Mouse (Mus musculus) heart, embryonic 11.5 days (tissue): ENCODE data around the gene E2f1. TPM values are rescaled to one million over a fixed set of nuclear protein-coding genes. Genes with fewer than 3 reads are reported as not detected.

Experiments
- ATAC-seq: fragments of 200-750 bp; cut with Nextera tagmentation; replicated peaks from 2 replicates; pipeline ENCODE4 v1.8.0; 2017; ENCODE audit warnings: moderate library complexity; ENCODE audit not compliant: insufficient number of reproducible peaks, low FRiP score, low TSS enrichment
- H3K27ac ChIP-seq: fragments of 300-500 bp; sonication (generic); 2 replicates; pipeline ENCODE4 v1.5.1; 2014; ENCODE audit warnings: mild to moderate bottlenecking, low read depth, low read length
- H3K27me3 ChIP-seq: fragments of 300-500 bp; sonication (generic); 2 replicates; pipeline ENCODE4 v1.6.1; 2014; ENCODE audit warnings: mild to moderate bottlenecking, low read length, mixed read lengths; ENCODE audit not compliant: control insufficient read depth, insufficient read depth
- H3K36me3 ChIP-seq: fragments of 300-500 bp; sonication (generic); 2 replicates; pipeline ENCODE4 v1.6.1; 2014; ENCODE audit warnings: mild to moderate bottlenecking, low read length, moderate library complexity, mixed read lengths; ENCODE audit not compliant: control insufficient read depth, insufficient read depth
- H3K4me1 ChIP-seq: fragments of 300-500 bp; sonication (generic); 2 replicates; pipeline ENCODE4 v1.6.1; 2014; ENCODE audit warnings: low read length; ENCODE audit not compliant: control insufficient read depth, insufficient read depth
- H3K4me2 ChIP-seq: fragments of 300-500 bp; sonication (generic); 2 replicates; pipeline ENCODE4 v1.6.1; 2014; ENCODE audit warnings: mild to moderate bottlenecking, moderate library complexity
- H3K4me3 ChIP-seq: fragments of 300-500 bp; sonication (generic); 2 replicates; pipeline ENCODE4 v1.5.1; 2014; ENCODE audit warnings: low read depth, low read length
- H3K9ac ChIP-seq: fragments of 300-500 bp; sonication (generic); 2 replicates; pipeline ENCODE4 v1.6.1; 2014; ENCODE audit warnings: mild to moderate bottlenecking, low read depth, low read length, moderate library complexity
- H3K9me3 ChIP-seq: fragments of 300-500 bp; sonication (generic); replicated peaks from 2 replicates; pipeline ENCODE4 v1.6.1; 2016; ENCODE audit warnings: low read length; ENCODE audit not compliant: control insufficient read depth
- WGBS: fragments of 180-500 bp; shearing (Covaris S2); extraction: QIAGEN DNeasy Blood & Tissue Kit; methylation state at CpG from one replicate; pipeline ENCODE4 v1.1.7; 2014; ENCODE audit not compliant: insufficient replicate concordance; 5-methylcytosine and 5-hydroxymethylcytosine counted together
- polyA plus RNA-seq: library from polyadenylated mRNA; unstranded; fragments of >200 nt; fragmentation: Nextera tagmentation; extraction: Ambion mirVana; gene quantifications from 2 replicates; pipeline ENCODE4 v1.2.1, GENCODE M21; 2014

The E2f1 gene
- polyA plus RNA-seq, 1 experiment from 2014 or later = 6.5 TPM

DNA sequence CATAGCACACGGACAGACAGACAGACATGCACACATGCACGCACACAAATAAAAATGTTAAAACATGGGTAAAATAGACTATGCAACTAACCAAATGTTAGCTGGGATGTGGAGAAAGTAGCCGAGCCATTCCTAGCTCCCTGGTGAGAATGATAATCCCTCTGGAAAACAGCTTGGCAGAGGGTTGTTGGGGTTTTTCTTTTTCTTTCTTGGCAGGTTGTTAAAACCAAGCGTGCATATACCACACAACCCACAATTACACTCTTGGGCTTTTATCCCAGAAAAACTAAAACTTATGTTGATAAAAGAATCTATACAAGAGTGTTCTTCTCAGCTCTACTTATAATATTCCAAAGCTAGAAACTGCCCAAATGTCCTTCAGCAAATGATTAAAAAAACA, 19.4 kb upstream of the E2f1 start:
- no peak for ATAC-seq
- Histone ChIP-seq H3K27ac (no peak overlapping the region), H3K9me3 (0 out of 2 replicates have a peak, but pooled peaks cover 3% of the 10 kb centered on the region), H3K4me2 (no peak overlapping the region), H3K4me1 (peaks cover 3% of the 10 kb centered on the region), H3K27me3 (0 out of 2 replicates have a peak, but pooled peaks cover 2% of the 10 kb centered on the region), H3K36me3 (no peaks in the 10 kb centered on the region), H3K9ac (no peak overlapping the region), H3K4me3 (no peak overlapping the region)
- 82% methylated on average over 4 of the region's 4 CpGs for WGBS

DNA sequence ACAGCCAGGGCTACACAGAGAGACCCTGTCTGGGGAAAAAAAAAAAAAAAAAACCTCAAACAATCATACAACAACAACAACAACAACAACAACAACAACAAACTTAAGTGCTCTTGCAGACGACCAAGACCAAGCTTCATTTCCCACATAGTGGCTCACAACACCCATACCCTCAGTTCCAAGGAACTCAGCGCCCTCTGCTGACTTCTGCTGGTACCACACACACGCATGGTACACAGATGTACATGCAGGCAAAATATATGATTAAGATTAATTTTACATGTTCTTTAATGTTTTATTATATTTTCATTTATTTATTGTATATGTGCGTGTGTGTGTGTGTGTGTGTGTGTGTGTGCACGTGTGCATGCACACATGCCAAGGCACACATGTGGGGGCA, 16.7 kb upstream of the E2f1 start:
- 73% methylated on average over 5 of the region's 5 CpGs for WGBS
- Histone ChIP-seq H3K4me1 (peaks cover 6% of the 10 kb centered on the region), H3K27ac (no peak overlapping the region), H3K27me3 (0 out of 2 replicates have a peak, but pooled peaks cover 2% of the 10 kb centered on the region), H3K9ac (no peak overlapping the region), H3K36me3 (no peaks in the 10 kb centered on the region), H3K4me3 (no peak overlapping the region), H3K4me2 (no peak overlapping the region), H3K9me3 (no peaks in the 10 kb centered on the region)
- no peak for ATAC-seq

DNA sequence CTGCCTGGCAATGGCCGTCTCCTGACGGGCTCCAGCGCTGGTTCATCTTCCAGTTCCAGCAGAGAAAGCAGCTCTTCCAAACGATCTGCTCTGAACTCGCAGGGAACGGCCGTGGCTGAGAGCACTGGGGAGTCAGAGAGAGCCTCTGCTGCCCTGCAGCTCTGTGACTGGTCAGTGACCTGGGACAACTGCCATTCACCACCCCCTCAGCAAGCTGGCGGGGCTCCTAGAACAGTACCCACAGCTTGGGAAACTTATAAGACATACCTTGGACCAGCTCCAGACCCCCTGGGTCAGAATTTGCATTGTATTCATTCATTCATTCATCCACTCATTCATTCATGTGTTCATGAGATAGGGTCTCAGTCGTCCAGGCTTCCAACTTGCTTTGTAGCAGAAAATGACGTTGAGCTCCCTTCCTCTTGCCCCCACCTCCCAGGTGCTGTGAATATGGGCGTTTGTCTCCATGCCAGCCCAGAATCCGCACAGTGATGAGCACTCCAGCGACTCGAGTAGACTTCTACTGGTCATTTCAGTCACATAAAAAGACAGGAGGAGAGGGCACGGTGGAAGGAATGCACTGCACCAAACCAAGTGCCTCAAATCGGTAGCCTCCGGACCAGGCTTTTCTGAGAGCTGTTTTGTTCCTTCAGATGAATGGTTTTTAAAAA, 15.4 kb upstream of the E2f1 start:
- H3K4me1 ChIP-seq = peaks cover 6% of the 10 kb centered on the region
- 66% methylated on average over 17 of the region's 17 CpGs for WGBS
- no peaks in the 10 kb centered on the region for H3K36me3 ChIP-seq
- H3K9ac ChIP-seq = no peak overlapping the region
- H3K4me2 ChIP-seq = no peak overlapping the region
- ATAC-seq = no peak
- 0 out of 2 replicates have a peak, but pooled peaks cover 2% of the 10 kb centered on the region for H3K27me3 ChIP-seq
- no peak overlapping the region for H3K4me3 ChIP-seq
- no peaks in the 10 kb centered on the region for H3K9me3 ChIP-seq
- no peak overlapping the region for H3K27ac ChIP-seq

DNA sequence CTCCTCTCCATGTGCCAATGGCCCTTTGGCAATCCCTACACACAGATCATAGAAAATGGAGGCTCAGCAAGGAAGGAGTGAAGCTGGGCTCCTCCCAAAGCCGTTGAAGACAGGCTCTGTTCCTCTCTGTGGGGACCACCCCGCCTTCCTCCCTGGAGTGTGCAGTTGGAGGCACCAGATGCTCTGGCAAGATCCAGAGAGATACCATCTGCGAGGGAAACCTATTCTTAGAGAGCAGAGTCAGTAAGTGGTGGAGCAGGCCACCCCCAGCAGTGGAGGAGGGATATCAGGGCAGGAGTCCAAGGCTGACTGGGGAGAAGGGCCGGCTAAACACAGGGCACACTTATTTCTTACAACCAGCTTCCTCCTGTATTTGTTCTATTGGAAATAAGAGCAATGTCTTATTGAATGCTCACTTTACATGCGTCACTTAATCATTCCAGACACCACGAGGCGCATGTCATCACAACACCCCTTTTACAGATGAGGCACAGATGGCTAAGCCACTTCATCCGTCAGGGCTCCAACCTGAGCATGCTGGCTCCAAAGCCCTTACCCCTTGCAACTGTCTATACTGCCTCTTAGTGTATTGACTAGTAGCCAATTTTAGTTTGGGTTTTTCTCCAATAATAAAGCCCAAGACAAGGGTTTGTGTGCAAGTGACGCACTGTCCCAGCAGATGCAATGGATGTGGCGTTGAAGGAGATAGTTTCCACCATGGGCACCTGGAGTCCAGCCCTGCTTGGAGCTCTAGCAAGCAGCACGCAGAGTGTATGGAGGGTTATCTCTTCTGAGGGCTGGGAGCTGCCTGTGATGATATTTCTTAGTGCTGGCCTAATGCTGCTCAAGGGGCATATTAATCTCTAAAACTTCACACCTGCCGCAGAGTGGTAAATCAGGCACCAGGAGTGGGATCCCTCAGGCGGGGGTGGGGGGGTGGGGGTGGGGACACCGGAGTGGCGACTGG, 14.5 kb upstream of the E2f1 start:
- H3K9ac ChIP-seq = no peak overlapping the region
- 47% methylated on average over 15 of the region's 15 CpGs for WGBS
- H3K27me3 ChIP-seq = 0 out of 2 replicates have a peak, but pooled peaks cover 2% of the 10 kb centered on the region
- ATAC-seq = 0 out of 2 replicates have a peak, but pooled peaks have one; percentile 41
- no peaks in the 10 kb centered on the region for H3K36me3 ChIP-seq
- peaks cover 6% of the 10 kb centered on the region for H3K4me1 ChIP-seq
- no peaks in the 10 kb centered on the region for H3K9me3 ChIP-seq
- no peak overlapping the region for H3K4me2 ChIP-seq
- no peak overlapping the region for H3K4me3 ChIP-seq
- H3K27ac ChIP-seq = no peak overlapping the region

DNA sequence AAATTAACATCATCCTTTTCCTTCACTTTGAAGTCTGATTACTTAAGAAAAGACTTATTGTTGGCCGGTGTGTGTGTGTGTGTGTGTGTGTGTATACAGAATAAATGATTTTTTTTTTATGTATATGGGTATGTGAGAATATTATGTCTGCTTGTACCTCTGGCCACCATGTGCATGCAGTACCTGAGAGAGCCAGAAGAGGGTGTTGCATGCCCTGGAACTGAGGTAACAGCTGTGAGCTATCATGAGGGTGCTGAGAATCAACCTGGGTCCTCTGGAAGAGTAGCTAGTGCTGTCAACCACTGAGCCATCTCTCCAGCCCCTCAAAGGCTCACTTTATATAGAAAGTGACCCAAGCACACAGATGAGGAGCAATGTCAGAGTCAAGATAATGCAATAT, 11.7 kb upstream of the E2f1 start:
- no peaks in the 10 kb centered on the region for H3K36me3 ChIP-seq
- no peaks in the 10 kb centered on the region for H3K9me3 ChIP-seq
- H3K4me1 ChIP-seq = peaks cover 6% of the 10 kb centered on the region
- H3K9ac ChIP-seq = no peak overlapping the region
- 97% methylated on average over 1 of the region's 1 CpGs for WGBS
- no peak overlapping the region for H3K27ac ChIP-seq
- no peak overlapping the region for H3K4me3 ChIP-seq
- 0 out of 2 replicates have a peak, but pooled peaks cover 2% of the 10 kb centered on the region for H3K27me3 ChIP-seq
- H3K4me2 ChIP-seq = no peak overlapping the region
- ATAC-seq = no peak

DNA sequence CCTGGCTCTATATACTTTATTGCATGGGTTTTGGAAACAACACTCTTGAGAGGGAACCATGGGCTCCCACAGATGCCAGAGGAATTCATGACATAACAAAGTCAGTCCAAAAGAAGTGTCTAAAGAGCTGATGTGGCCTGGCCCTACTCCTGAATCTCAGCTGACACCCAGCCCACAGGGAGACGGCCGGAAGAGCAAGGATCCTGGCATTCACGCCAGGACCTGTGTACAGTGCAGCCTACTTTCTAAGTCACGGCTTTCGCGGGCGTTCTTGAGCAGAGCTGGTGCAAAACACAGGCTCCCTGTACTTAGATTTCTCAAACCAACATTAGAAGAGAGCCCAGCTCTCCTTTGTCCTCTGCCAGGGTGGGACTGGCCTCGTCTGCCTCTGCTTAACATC, 10.9 kb upstream of the E2f1 start:
- no peak overlapping the region for H3K4me3 ChIP-seq
- no peaks in the 10 kb centered on the region for H3K36me3 ChIP-seq
- no peak for ATAC-seq
- H3K9me3 ChIP-seq = no peaks in the 10 kb centered on the region
- WGBS = 77% methylated on average over 8 of the region's 8 CpGs
- no peak overlapping the region for H3K9ac ChIP-seq
- peaks cover 6% of the 10 kb centered on the region for H3K4me1 ChIP-seq
- no peak overlapping the region for H3K4me2 ChIP-seq
- no peak overlapping the region for H3K27ac ChIP-seq
- 0 out of 2 replicates have a peak, but pooled peaks cover 2% of the 10 kb centered on the region for H3K27me3 ChIP-seq

DNA sequence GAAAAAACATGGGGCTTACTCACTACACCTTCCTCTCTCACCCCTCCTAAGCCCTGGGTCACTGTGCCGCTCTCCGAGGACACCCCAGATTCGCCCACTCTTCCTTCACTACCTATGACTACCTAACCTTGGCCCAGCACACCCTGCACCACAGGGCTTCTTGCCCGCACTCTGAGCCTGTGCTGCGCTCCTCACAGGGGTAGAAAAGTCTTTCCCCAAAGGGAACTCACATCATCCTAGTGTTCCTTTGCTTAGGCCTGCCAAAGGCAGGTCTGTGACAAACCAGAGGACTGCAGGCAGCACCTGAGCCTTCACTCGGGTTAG, 8.0 kb upstream of the E2f1 start:
- 80% methylated on average over 6 of the region's 6 CpGs for WGBS
- Histone ChIP-seq H3K27ac (no peak overlapping the region), H3K9ac (no peak overlapping the region), H3K36me3 (no peaks in the 10 kb centered on the region), H3K27me3 (no peaks in the 10 kb centered on the region), H3K4me3 (no peak overlapping the region), H3K4me2 (no peak overlapping the region), H3K9me3 (no peaks in the 10 kb centered on the region), H3K4me1 (no peaks in the 10 kb centered on the region)
- no peak for ATAC-seq

DNA sequence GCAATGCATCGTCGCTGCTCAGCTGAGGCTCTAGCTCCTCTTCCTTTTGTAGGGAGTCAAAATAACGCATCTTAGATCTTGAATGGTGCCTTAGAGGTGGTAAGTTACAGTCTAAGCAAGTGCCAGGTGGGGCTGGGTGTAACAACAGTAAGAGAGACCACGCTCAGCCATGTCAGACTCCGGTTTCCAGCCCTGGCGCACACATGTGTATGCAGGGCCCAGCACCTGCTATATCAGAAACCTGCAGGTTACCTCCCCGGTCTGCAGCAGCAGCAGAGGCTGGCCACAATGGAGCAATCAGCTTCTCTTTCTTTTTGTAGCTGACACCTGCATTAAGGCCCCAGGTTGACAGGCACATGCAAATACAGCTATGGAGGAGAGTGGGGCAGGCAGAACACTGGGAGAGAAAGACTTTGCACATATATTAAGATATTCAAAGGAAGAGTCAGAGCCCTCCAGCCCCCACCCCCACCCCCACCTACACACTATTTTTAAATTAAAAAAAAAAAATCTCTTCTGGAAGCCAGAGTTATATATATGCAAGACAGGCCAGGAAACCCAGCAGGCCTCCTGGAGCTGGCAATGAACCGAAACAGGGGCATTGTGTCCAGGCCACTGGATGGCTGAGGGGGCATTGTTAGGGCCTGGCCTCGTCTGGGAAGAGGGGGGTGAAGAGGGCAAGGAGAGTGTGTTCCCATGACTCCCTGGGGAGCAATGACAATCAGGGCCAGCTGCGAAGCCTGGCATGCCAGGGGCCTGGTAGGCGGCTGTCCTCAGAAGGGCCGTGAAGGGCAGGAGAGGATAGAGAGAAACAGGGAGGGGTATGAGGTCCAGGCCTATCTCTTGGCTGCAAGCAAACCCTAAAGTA, 7.4 kb upstream of the E2f1 start:
- Histone ChIP-seq H3K27ac (no peak overlapping the region), H3K4me2 (no peak overlapping the region), H3K4me3 (no peak overlapping the region), H3K9me3 (no peaks in the 10 kb centered on the region), H3K4me1 (no peaks in the 10 kb centered on the region), H3K36me3 (no peaks in the 10 kb centered on the region), H3K27me3 (no peaks in the 10 kb centered on the region), H3K9ac (no peak overlapping the region)
- 60% methylated on average over 12 of the region's 12 CpGs for WGBS
- ATAC-seq = no peak
